Mouse (Mus musculus): ENCODE data around the gene Snx19. TPM values are rescaled to one million over a fixed set of nuclear protein-coding genes. Genes with fewer than 3 reads are reported as not detected.

Snx19 gene
- polyA plus RNA-seq (2015; fragmentation: Nextera tagmentation; extraction: Ambion mirVana) = 8.6 and 8.9 TPM in 2 replicates

DNA sequence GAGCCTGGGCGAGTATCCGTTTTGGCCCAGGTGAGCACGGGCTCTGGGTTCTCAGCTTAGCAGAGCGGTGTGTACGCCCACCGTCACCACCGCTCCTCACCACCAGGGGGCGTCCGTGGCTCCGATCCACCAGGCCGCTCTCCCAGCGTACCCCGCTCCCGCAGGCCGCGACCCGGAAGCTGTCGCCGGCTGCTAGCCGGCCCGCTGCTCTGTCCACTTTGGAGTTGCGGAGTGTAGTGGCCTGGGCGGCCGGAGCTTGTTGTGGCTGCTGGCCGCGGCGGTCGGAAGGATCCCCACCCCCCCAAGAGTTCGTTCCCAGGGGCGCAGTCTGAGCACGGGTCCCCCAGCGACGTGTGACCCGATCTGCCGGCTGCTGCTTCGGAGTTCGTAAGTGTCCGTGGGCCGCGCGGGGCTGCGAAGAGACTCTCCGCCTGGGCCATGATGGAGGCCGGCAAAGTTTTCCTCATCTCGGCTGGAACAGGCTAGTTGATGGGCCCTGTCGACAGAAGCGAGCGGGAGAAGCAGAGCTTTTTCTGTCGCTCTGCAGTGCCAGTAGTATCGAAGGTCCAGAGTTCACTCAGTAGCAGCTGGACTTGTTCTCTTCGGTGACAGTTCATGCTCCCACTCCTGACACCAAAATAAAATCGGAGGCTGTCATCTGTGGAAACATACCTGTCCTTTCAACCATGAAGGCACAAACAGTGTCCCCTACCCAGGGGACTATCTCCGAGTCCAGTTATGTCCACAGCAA is at the start of gene Snx19:
Gene Snx19 (plus strand): TSS at position 227 of the 751 bp plus-strand sequence.
- H3K4me1 ChIP-seq (replicated peaks; ENCODE audit: control insufficient read depth, insufficient read depth, low read length) = peaks cover 6% of the 10 kb centered on the region; the same call in 1 of the 2 replicates
- no peaks in the 10 kb centered on the region for H3K9me3 ChIP-seq (ENCODE audit: control insufficient read depth)
- 2% methylated on average over 53 of the region's 53 CpGs for WGBS
- H3K4me2 ChIP-seq (replicated peaks; ENCODE audit: low read depth) = peak within 1 kb of the TSS; percentile 78
- peak; percentile 96 for ATAC-seq
- peaks cover 2% of the 10 kb centered on the region; the same call in 1 of the 2 replicates for H3K36me3 ChIP-seq (ENCODE audit: control insufficient read depth, insufficient read depth)
- TF ChIP-seq CTCF (IDR thresholded peaks at IDR 0.05; ENCODE audit: low read depth) = peak; percentile 98
- H3K27me3 ChIP-seq (replicated peaks; ENCODE audit: control insufficient read depth, insufficient read depth, low read length) = no peaks in the 10 kb centered on the region
- H3K9ac ChIP-seq (ENCODE audit: low read depth, low read length) = peak within 1 kb of the TSS; percentile 92
- peak within 1 kb of the TSS; percentile 41; the same call in 1 of the 2 replicates for H3K27ac ChIP-seq (ENCODE audit: low read depth, low read length)
- peak within 1 kb of the TSS; percentile 72 for H3K4me3 ChIP-seq (ENCODE audit: low read depth, low read length)

DNA sequence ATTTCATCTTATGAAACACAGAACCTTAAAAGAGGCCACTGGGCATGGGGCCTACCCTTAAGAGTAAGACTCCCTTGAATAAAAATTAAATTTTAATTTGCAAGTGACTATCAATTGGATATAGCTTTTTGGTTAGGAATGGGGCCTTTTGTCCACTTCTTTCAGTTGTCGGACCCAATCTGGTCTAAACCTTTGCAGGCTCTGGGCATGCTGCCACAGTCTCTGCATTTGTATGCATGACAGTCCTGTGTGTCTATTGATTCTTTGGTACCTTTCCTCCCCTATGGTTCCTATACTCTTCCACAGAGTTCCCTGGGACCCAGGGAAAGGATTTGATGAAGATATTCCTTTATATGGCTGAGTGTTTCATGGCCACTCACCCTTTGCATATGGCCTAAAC is 26.1 kb upstream of the Snx19 start:
- 96% methylated on average over 1 of the region's 1 CpGs for WGBS
- no peak for ATAC-seq
- TF ChIP-seq CTCF (IDR thresholded peaks at IDR 0.05; ENCODE audit: low read depth) = no peak

DNA sequence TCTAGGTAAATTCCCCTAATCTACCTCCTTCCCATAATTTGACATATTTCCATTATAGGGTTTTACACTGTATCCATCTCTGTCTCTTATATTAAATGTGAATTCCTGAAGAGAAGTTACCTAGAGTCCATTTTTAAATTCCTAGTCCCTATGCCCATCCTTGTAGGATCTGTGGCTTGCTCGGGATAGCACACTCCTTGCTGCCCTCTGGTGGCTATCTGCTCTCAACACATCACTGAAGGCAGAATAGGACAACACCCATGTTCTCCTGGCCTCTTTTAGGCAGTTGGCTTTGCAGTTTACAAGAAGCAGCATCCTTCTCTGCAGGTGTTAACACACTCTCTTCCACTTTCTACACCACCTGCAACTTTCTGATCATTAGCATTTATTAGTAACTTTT is 4.0 kb upstream of the Snx19 start:
- 0% methylated on average over 1 of the region's 1 CpGs for WGBS

More for the DNA sequence above, 26.1 kb upstream of the Snx19 start:
- Histone ChIP-seq H3K9ac (ENCODE audit: low read depth, low read length) (no peak overlapping the region), H3K9me3 (ENCODE audit: control insufficient read depth) (no peaks in the 10 kb centered on the region), H3K27me3 (replicated peaks; ENCODE audit: control insufficient read depth, insufficient read depth, low read length) (no peaks in the 10 kb centered on the region), H3K4me1 (replicated peaks; ENCODE audit: control insufficient read depth, insufficient read depth, low read length) (no peaks in the 10 kb centered on the region), H3K4me3 (ENCODE audit: low read depth, low read length) (no peak overlapping the region), H3K4me2 (replicated peaks; ENCODE audit: low read depth) (no peak overlapping the region), H3K27ac (ENCODE audit: low read depth, low read length) (no peak overlapping the region), H3K36me3 (ENCODE audit: control insufficient read depth, insufficient read depth) (no peaks in the 10 kb centered on the region)

DNA sequence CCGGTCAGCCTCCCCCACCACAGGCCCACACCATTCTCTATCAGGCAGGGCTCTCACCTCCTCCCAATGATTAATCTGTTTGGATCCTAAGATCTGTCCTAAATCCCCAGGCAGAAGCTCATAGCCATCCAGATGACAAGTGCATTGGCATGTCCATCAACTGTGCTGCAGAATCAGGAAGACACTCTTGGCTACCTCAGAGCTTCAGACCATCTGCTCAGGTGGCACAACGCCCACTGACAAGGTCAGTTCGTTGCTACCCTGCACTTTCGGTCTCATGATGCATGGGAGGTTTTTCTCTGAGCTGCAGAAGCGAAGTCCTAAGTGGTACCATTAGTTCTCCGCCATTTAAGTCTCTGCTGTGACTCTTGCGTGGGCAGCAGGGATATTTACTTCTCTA is 1.7 kb upstream of the Snx19 start:
- TF ChIP-seq CTCF (IDR thresholded peaks at IDR 0.05; ENCODE audit: low read depth) = no peak
- Histone ChIP-seq H3K4me3 (ENCODE audit: low read depth, low read length) (no peak overlapping the region), H3K9me3 (ENCODE audit: control insufficient read depth) (no peaks in the 10 kb centered on the region), H3K4me2 (replicated peaks; ENCODE audit: low read depth) (no peak overlapping the region), H3K36me3 (ENCODE audit: control insufficient read depth, insufficient read depth) (no peaks in the 10 kb centered on the region), H3K9ac (ENCODE audit: low read depth, low read length) (no peak overlapping the region), H3K27me3 (replicated peaks; ENCODE audit: control insufficient read depth, insufficient read depth, low read length) (no peaks in the 10 kb centered on the region), H3K4me1 (replicated peaks; ENCODE audit: control insufficient read depth, insufficient read depth, low read length) (peaks cover 6% of the 10 kb centered on the region; the same call in 1 of the 2 replicates), H3K27ac (ENCODE audit: low read depth, low read length) (no peak overlapping the region)
- ATAC-seq = no peak
- 84% methylated on average over 7 of the region's 7 CpGs for WGBS

More for the DNA sequence above, 4.0 kb upstream of the Snx19 start:
- H3K36me3 ChIP-seq (ENCODE audit: control insufficient read depth, insufficient read depth) = no peaks in the 10 kb centered on the region
- TF ChIP-seq CTCF (IDR thresholded peaks at IDR 0.05; ENCODE audit: low read depth) = peak; percentile 86
- H3K4me3 ChIP-seq (ENCODE audit: low read depth, low read length) = no peak overlapping the region
- H3K4me1 ChIP-seq (replicated peaks; ENCODE audit: control insufficient read depth, insufficient read depth, low read length) = peaks cover 6% of the 10 kb centered on the region; the same call in 1 of the 2 replicates
- no peak overlapping the region for H3K27ac ChIP-seq (ENCODE audit: low read depth, low read length)
- ATAC-seq = no peak
- H3K27me3 ChIP-seq (replicated peaks; ENCODE audit: control insufficient read depth, insufficient read depth, low read length) = no peaks in the 10 kb centered on the region
- no peak overlapping the region for H3K9ac ChIP-seq (ENCODE audit: low read depth, low read length)
- no peaks in the 10 kb centered on the region for H3K9me3 ChIP-seq (ENCODE audit: control insufficient read depth)
- H3K4me2 ChIP-seq (replicated peaks; ENCODE audit: low read depth) = no peak overlapping the region

DNA sequence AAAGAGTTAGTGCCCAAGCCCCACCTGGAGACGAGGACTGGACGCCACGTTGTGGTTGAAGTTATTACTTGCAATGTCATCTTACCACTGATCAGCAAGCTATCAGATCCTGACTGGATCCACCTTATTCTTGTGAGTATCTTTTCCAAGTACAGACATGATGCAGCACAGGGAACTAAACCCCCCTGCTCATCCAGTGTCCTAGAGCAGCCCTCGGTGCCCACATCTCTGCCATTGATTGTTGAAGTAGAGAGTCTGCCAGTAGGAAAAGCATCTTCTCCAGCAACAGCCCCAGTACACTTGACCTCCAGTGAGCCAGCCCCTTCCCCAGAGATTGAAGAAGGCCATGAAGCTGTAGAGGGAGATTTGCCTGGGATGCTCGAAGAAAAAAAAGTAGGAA is 1.3 kb downstream of the Snx19 start:
- no peaks in the 10 kb centered on the region for H3K9me3 ChIP-seq (ENCODE audit: control insufficient read depth)
- TF ChIP-seq CTCF (IDR thresholded peaks at IDR 0.05; ENCODE audit: low read depth) = no peak
- H3K27ac ChIP-seq (ENCODE audit: low read depth, low read length) = no peak overlapping the region
- no peak overlapping the region for H3K9ac ChIP-seq (ENCODE audit: low read depth, low read length)
- H3K4me1 ChIP-seq (replicated peaks; ENCODE audit: control insufficient read depth, insufficient read depth, low read length) = peaks cover 6% of the 10 kb centered on the region; the same call in 1 of the 2 replicates
- H3K4me2 ChIP-seq (replicated peaks; ENCODE audit: low read depth) = peak overlapping the region; percentile 78; the same call in 1 of the 2 replicates
- H3K4me3 ChIP-seq (ENCODE audit: low read depth, low read length) = no peak overlapping the region
- peaks cover 12% of the 10 kb centered on the region; the same call in 1 of the 2 replicates for H3K36me3 ChIP-seq (ENCODE audit: control insufficient read depth, insufficient read depth)
- no peaks in the 10 kb centered on the region for H3K27me3 ChIP-seq (replicated peaks; ENCODE audit: control insufficient read depth, insufficient read depth, low read length)
- 94% methylated on average over 5 of the region's 5 CpGs for WGBS
- ATAC-seq = no peak

DNA sequence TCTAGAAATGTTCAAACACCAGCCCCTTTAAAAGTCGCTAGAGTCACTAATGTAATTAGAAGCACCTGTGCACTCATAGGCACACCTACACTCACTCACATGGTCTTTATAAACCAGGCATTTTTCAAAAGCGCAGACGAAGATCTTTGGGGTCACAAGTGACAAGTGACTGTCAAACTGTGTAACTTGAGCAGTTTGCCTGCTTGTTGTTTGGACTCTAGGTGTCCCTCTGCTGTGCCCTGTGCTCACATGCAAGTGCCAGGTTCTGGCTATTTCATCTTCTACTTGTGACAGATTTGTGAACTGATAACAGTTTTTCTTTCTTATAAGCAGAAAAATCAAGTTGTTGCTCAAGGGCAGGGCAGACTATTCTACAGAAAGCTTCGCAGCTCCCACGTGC is 3.5 kb downstream of the Snx19 start:
- ATAC-seq = no peak
- Histone ChIP-seq H3K27me3 (replicated peaks; ENCODE audit: control insufficient read depth, insufficient read depth, low read length) (no peaks in the 10 kb centered on the region), H3K27ac (ENCODE audit: low read depth, low read length) (no peak overlapping the region), H3K4me2 (replicated peaks; ENCODE audit: low read depth) (no peak overlapping the region), H3K36me3 (ENCODE audit: control insufficient read depth, insufficient read depth) (peaks cover 23% of the 10 kb centered on the region), H3K9ac (ENCODE audit: low read depth, low read length) (no peak overlapping the region), H3K9me3 (ENCODE audit: control insufficient read depth) (no peaks in the 10 kb centered on the region), H3K4me3 (ENCODE audit: low read depth, low read length) (no peak overlapping the region), H3K4me1 (replicated peaks; ENCODE audit: control insufficient read depth, insufficient read depth, low read length) (peaks cover 6% of the 10 kb centered on the region; the same call in 1 of the 2 replicates)
- TF ChIP-seq CTCF (IDR thresholded peaks at IDR 0.05; ENCODE audit: low read depth) = no peak
- WGBS = 80% methylated on average over 5 of the region's 5 CpGs

All from intestine, postnatal 0 days (tissue).